ENCODE assay signal across 22 mouse cellular contexts in the genomic region with DNA sequence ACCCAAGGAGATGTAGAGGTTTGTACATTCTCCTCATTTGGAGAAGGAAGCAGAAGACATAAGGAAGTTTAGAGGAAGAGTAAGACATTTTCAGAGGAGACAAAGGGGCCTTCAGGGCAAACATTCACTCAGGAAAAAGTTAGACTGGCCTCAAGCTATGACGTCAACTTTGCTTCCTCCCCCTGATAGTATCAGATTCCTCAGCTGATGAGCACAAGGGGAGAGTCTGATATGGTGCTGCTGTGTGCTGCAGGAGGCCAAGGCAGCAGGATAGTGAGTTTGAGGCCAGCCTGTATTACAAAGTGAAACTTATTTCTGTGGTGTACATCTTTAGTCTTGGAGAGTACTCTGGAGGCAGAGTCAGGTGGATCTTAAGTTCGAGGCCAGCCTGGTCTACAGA. TPM values are rescaled to one million over a fixed set of nuclear protein-coding genes. Genes with fewer than 3 reads are reported as not detected.
DNase-seq lines count a peak whose midpoint lies in the region; ATAC-seq and TF ChIP-seq lines count a peak whose summit lies in the region.
"Had no signal": no experiment of that assay in that cellular context is flagged by ENCODE, and none has a peak within 500 bp of the region (broad histone marks: within the 10 kb centered on the region; RNA-seq: fewer than 3 reads in every experiment).

No protein-coding gene starts in this region.

- H3K4me1 ChIP-seq in lung, adult 2 months (ENCODE audit: control insufficient read depth, insufficient read depth, low read length), result peaks cover 3% of the 10 kb centered on the region; the same call in 1 of the 2 replicates
- peaks cover 13% of the 10 kb centered on the region for H3K4me1 ChIP-seq in G1E (ENCODE audit: insufficient read depth, low read depth, low read length)
- H3K4me1 ChIP-seq: embryonic facial prominence, embryonic 12.5 days; embryonic facial prominence, embryonic 15.5 days; hindbrain, embryonic 12.5 days; hindbrain, embryonic 15.5 days had no signal

- peak; percentile 11 for DNase-seq in lung, postnatal 14 days
- no peak for DNase-seq in lung, adult 2 months
- DNase-seq in CD4-positive helper T cell, adult 2 months (ENCODE audit: low read depth, low spot score), result peak; percentile 28
- DNase-seq in G1E (ENCODE audit: low spot score), result peak; percentile 20
- DNase-seq in lung, postnatal 36 days, result peak; percentile 57
- no peak for DNase-seq in right cerebral cortex, postnatal 36 days (ENCODE audit: low spot score in 2 of 2)
- no peak for DNase-seq in left cerebral cortex, postnatal 36 days (ENCODE audit: low spot score in 2 of 2)
- DNase-seq: cerebellum, adult 11 months; cerebellum, adult 2 months; cerebellum, adult 9-11 months; cerebellum, postnatal 25 days; forebrain, postnatal 0 days; gastrocnemius, adult 2 months; gastrocnemius, postnatal 25 days; heart, adult 2 months had no signal

- H3K36me3 ChIP-seq in G1E (replicated peaks), result no peaks in the 10 kb centered on the region
- H3K36me3 ChIP-seq: embryonic facial prominence, embryonic 12.5 days; embryonic facial prominence, embryonic 15.5 days; hindbrain, embryonic 12.5 days; hindbrain, embryonic 15.5 days had no signal

- peak; percentile 78 for ATAC-seq in G1E (ENCODE audit: extremely low read depth, insufficient number of reproducible peaks, low FRiP score, poor library complexity, severe bottlenecking)
- ATAC-seq: forebrain, embryonic 14.5 days; forebrain, postnatal 0 days; Patski had no signal

- H3K9me3 ChIP-seq in G1E (replicated peaks), result no peaks in the 10 kb centered on the region
- H3K9me3 ChIP-seq: embryonic facial prominence, embryonic 12.5 days; embryonic facial prominence, embryonic 15.5 days; hindbrain, embryonic 12.5 days; hindbrain, embryonic 15.5 days had no signal

- H3K27me3 ChIP-seq in G1E (ENCODE audit: insufficient read depth, low read length), result no peaks in the 10 kb centered on the region
- H3K27me3 ChIP-seq: CH12.LX; embryonic facial prominence, embryonic 12.5 days; embryonic facial prominence, embryonic 15.5 days; hindbrain, embryonic 12.5 days; hindbrain, embryonic 15.5 days; Patski had no signal

- intact Hi-C loops in left cerebral cortex, postnatal 36 days (cut with DNase I), result no loop called here

- no peak overlapping the region for H3K4me3 ChIP-seq in lung, adult 2 months (replicated peaks; ENCODE audit: extremely low read depth, low read depth, low read length)
- no peak overlapping the region for H3K4me3 ChIP-seq in G1E (ENCODE audit: low read depth, low read length)
- H3K4me3 ChIP-seq: embryonic facial prominence, embryonic 12.5 days; embryonic facial prominence, embryonic 15.5 days; gastrocnemius, adult 2 months; heart, adult 2 months; hindbrain, embryonic 12.5 days; hindbrain, embryonic 15.5 days had no signal

- no peak for TF ChIP-seq POLR2A in lung, adult 2 months (IDR thresholded peaks at IDR 0.05; ENCODE audit: borderline replicate concordance, extremely low read depth, low read depth, low read length)

- WGBS in lung, adult 2 months, result 64% methylated on average over 2 of the region's 2 CpGs

- no peak for TF ChIP-seq CTCF in lung, adult 2 months (IDR thresholded peaks at IDR 0.05; ENCODE audit: insufficient read depth, low read length)
- no peak for TF ChIP-seq CTCF in G1E (IDR thresholded peaks at IDR 0.05; ENCODE audit: low read depth, low read length)

RNA-seq across cellular contexts. Expression of gene Bmpr2, which starts 14.2 kb away (rescaled TPM):
- polyA plus RNA-seq in lung, adult 2 months (2012; rRNA removed), result 41.0 and 55.7 TPM in 2 replicates
- total RNA-seq in G1E (2014; fragmentation: Nextera tagmentation) (103 and 112 TPM in 2 replicates), G1E (2017) (54.1 and 59.9 TPM in 2 replicates)
- polyA plus RNA-seq in G1E (2012), result 3.0 and 3.4 TPM in 2 replicates
- total RNA-seq in left cerebral cortex, postnatal 36 days (2021), result 100 to 1,000 TPM in 1 of 2 experiments, 10 to 100 TPM in 1; 93.4 to 103 TPM

Comparison
In these comparisons a context has a peak if more than half of its experiments do, and no peak if none do; other contexts are left out.
1. DNase-seq: peak in lung, postnatal 14 days (single experiment), CD4-positive helper T cell, adult 2 months (single experiment), G1E (single experiment) and lung, postnatal 36 days (single experiment); none in lung, adult 2 months (single experiment), right cerebral cortex, postnatal 36 days (0 of 2) and left cerebral cortex, postnatal 36 days (0 of 2).